Mouse (Mus musculus): ENCODE data around the gene Sez6l2. TPM values are rescaled to one million over a fixed set of nuclear protein-coding genes. Genes with fewer than 3 reads are reported as not detected.

Sez6l2 gene
- polyA plus RNA-seq, 1 experiment: not detected

- TF ChIP-seq CTCF (IDR thresholded peaks at IDR 0.05; ENCODE audit: insufficient read depth, low read depth, low read length): no peak
- no peak for TF ChIP-seq POLR2A (IDR thresholded peaks at IDR 0.05; ENCODE audit: insufficient read depth, low read depth, low read length)
- 55% methylated on average over 10 of the region's 10 CpGs for WGBS
- H3K27ac ChIP-seq (ENCODE audit: insufficient read depth, low read depth, low read length): no peak overlapping the region
- H3K4me3 ChIP-seq (ENCODE audit: insufficient read depth, low read depth, low read length): no peak overlapping the region
- H3K4me1 ChIP-seq (ENCODE audit: control insufficient read depth, insufficient read depth, low read length): peaks cover 4% of the 10 kb centered on the region
Measured at GRCm38 (mm10) chr7:126984667-126985444, 34.5 kb downstream of the Sez6l2 start.

GRCm38 (mm10) chr7:126986319-126986718, 36.0 kb downstream of the Sez6l2 start:
- TF ChIP-seq POLR2A (IDR thresholded peaks at IDR 0.05; ENCODE audit: insufficient read depth, low read depth, low read length): no peak
- TF ChIP-seq CTCF (IDR thresholded peaks at IDR 0.05; ENCODE audit: insufficient read depth, low read depth, low read length): peak; percentile 35; the same call in 1 of the 2 replicates
- WGBS: 45% methylated on average over 9 of the region's 9 CpGs
- Histone ChIP-seq H3K4me3 (ENCODE audit: insufficient read depth, low read depth, low read length) (no peak overlapping the region), H3K4me1 (ENCODE audit: control insufficient read depth, insufficient read depth, low read length) (peaks cover 4% of the 10 kb centered on the region), H3K27ac (ENCODE audit: insufficient read depth, low read depth, low read length) (no peak overlapping the region)

GRCm38 (mm10) chr7:126988816-126989215, 38.5 kb downstream of the Sez6l2 start:
- Histone ChIP-seq H3K4me3 (ENCODE audit: insufficient read depth, low read depth, low read length) (no peak overlapping the region), H3K27ac (ENCODE audit: insufficient read depth, low read depth, low read length) (no peak overlapping the region), H3K4me1 (ENCODE audit: control insufficient read depth, insufficient read depth, low read length) (peaks cover 4% of the 10 kb centered on the region)
- 75% methylated on average over 8 of the region's 8 CpGs for WGBS
- no peak for TF ChIP-seq CTCF (IDR thresholded peaks at IDR 0.05; ENCODE audit: insufficient read depth, low read depth, low read length)

- Histone ChIP-seq H3K4me1 (ENCODE audit: control insufficient read depth, insufficient read depth, low read length) (no peaks in the 10 kb centered on the region), H3K27ac (ENCODE audit: insufficient read depth, low read depth, low read length) (no peak overlapping the region), H3K4me3 (ENCODE audit: insufficient read depth, low read depth, low read length) (no peak overlapping the region)
- no peak for TF ChIP-seq POLR2A (IDR thresholded peaks at IDR 0.05; ENCODE audit: insufficient read depth, low read depth, low read length)
- no peak for TF ChIP-seq CTCF (IDR thresholded peaks at IDR 0.05; ENCODE audit: insufficient read depth, low read depth, low read length)
- WGBS: 88% methylated on average over 4 of the region's 4 CpGs
Measured at GRCm38 (mm10) chr7:126996449-126996848, 46.1 kb downstream of the Sez6l2 start.

GRCm38 (mm10) chr7:126999568-126999967, 49.2 kb downstream of the Sez6l2 start:
- WGBS: 89% methylated on average over 10 of the region's 10 CpGs
- no peak overlapping the region for H3K27ac ChIP-seq (ENCODE audit: insufficient read depth, low read depth, low read length)
- TF ChIP-seq CTCF (IDR thresholded peaks at IDR 0.05; ENCODE audit: insufficient read depth, low read depth, low read length) (no peak), POLR2A (IDR thresholded peaks at IDR 0.05; ENCODE audit: insufficient read depth, low read depth, low read length) (no peak)
- H3K4me3 ChIP-seq (ENCODE audit: insufficient read depth, low read depth, low read length): no peak overlapping the region
- no peaks in the 10 kb centered on the region for H3K4me1 ChIP-seq (ENCODE audit: control insufficient read depth, insufficient read depth, low read length)

GRCm38 (mm10) chr7:127003620-127004019, 53.3 kb downstream of the Sez6l2 start:
- H3K27ac ChIP-seq (ENCODE audit: insufficient read depth, low read depth, low read length): no peak overlapping the region
- WGBS: 87% methylated on average over 5 of the region's 5 CpGs
- no peak overlapping the region for H3K4me3 ChIP-seq (ENCODE audit: insufficient read depth, low read depth, low read length)
- H3K4me1 ChIP-seq (ENCODE audit: control insufficient read depth, insufficient read depth, low read length): peaks cover 7% of the 10 kb centered on the region
- TF ChIP-seq CTCF (IDR thresholded peaks at IDR 0.05; ENCODE audit: insufficient read depth, low read depth, low read length): no peak
- TF ChIP-seq POLR2A (IDR thresholded peaks at IDR 0.05; ENCODE audit: insufficient read depth, low read depth, low read length): no peak

- TF ChIP-seq POLR2A (IDR thresholded peaks at IDR 0.05; ENCODE audit: insufficient read depth, low read depth, low read length): no peak
- TF ChIP-seq CTCF (IDR thresholded peaks at IDR 0.05; ENCODE audit: insufficient read depth, low read depth, low read length): no peak
- 83% methylated on average over 4 of the region's 4 CpGs for WGBS
- H3K4me1 ChIP-seq (ENCODE audit: control insufficient read depth, insufficient read depth, low read length): peaks cover 10% of the 10 kb centered on the region
- H3K4me3 ChIP-seq (ENCODE audit: insufficient read depth, low read depth, low read length): no peak overlapping the region
- H3K27ac ChIP-seq (ENCODE audit: insufficient read depth, low read depth, low read length): no peak overlapping the region
Measured at GRCm38 (mm10) chr7:127004122-127004875, 53.9 kb downstream of the Sez6l2 start.

- 82% methylated on average over 6 of the region's 6 CpGs for WGBS
- Histone ChIP-seq H3K27ac (ENCODE audit: insufficient read depth, low read depth, low read length) (no peak overlapping the region), H3K4me1 (ENCODE audit: control insufficient read depth, insufficient read depth, low read length) (peaks cover 10% of the 10 kb centered on the region), H3K4me3 (ENCODE audit: insufficient read depth, low read depth, low read length) (no peak overlapping the region)
- TF ChIP-seq POLR2A (IDR thresholded peaks at IDR 0.05; ENCODE audit: insufficient read depth, low read depth, low read length): no peak
- TF ChIP-seq CTCF (IDR thresholded peaks at IDR 0.05; ENCODE audit: insufficient read depth, low read depth, low read length): no peak
Measured at GRCm38 (mm10) chr7:127007313-127008024, 57.1 kb downstream of the Sez6l2 start.
